Mouse (Mus musculus): ENCODE results near the gene Jaml. TPM values are rescaled to one million over a fixed set of nuclear protein-coding genes. Genes with fewer than 3 reads are reported as not detected.
"Not testable (repeated sequence)": the region's sequence is repeated elsewhere in the genome, so short reads cannot be mapped to it uniquely, and the experiment has no call there.

Gene Jaml
- total and polyA plus RNA-seq, 3 experiments = not detected

DNA sequence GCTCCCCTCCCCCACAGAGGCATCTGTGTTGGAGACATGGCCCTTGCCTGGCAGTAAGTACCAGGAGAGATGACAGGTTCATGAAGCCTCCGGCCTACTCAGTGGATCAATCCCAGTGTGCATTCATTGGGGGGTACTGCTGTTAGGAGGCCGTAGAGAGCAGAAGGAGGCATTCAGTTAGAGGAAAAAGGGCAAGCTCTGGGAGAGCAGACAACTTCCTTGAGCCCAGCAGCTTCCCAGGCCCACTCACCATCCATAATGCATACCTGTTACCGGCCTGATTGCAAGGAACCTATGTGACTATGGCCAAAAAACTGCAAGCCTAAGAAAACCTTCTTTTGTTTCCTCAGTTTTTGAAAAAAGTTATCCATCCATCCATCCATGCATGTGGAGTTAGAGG, 44.5 kb upstream of the Jaml start:
- Histone ChIP-seq H3K9ac (ENCODE audit: control insufficient read depth, low read depth, low read length, poor library complexity, severe bottlenecking) (no peak overlapping the region), H3K27ac (ENCODE audit: control insufficient read depth, low read depth, low read length) (no peak overlapping the region), H3K4me1 (ENCODE audit: control insufficient read depth in 1 of 2, insufficient read depth in 2 of 2, low read length in 2 of 2) (no peaks in the 10 kb centered on the region), H3K36me3 (ENCODE audit: control insufficient read depth in 1 of 2, insufficient read depth in 2 of 2, low read length in 2 of 2) (no peaks in the 10 kb centered on the region; a peak in 1 of 4 replicates), H3K4me3 (ENCODE audit: control insufficient read depth in 1 of 2, insufficient read depth in 1 of 2, low read depth in 2 of 2, low read length in 2 of 2) (no peak overlapping the region), H3K9me3 (replicated peaks; ENCODE audit: insufficient read depth, low read length) (no peaks in the 10 kb centered on the region), H3K27me3 (ENCODE audit: control insufficient read depth in 1 of 2, insufficient read depth in 2 of 2, low read length in 2 of 2) (peaks cover 3 to 33% of the 10 kb centered on the region in 2 experiments), H3K79me2 (ENCODE audit: control insufficient read depth, insufficient read depth, low read length, poor library complexity) (no peaks in the 10 kb centered on the region)
- DNase-seq (ENCODE audit: low read depth, low spot score) = no peak
- TF ChIP-seq E2F4 (IDR thresholded peaks at IDR 0.05; ENCODE audit: borderline replicate concordance, low read depth, low read length) (no peak), MAX (IDR thresholded peaks at IDR 0.05; ENCODE audit: low read length) (no peak), GATA1 (IDR thresholded peaks at IDR 0.05; ENCODE audit: low read depth, low read length) (no peak), ZNF384 (IDR thresholded peaks at IDR 0.05; ENCODE audit: low read depth, low read length) (no peak), ZC3H11A (IDR thresholded peaks at IDR 0.05; ENCODE audit: low read depth, low read length) (no peak), ZKSCAN1 (IDR thresholded peaks at IDR 0.05; ENCODE audit: low read depth, low read length) (no peak), MYB (IDR thresholded peaks at IDR 0.05; ENCODE audit: low read depth, low read length) (no peak), USF1 (IDR thresholded peaks at IDR 0.05; ENCODE audit: low read depth, low read length) (no peak), ZMIZ1 (IDR thresholded peaks at IDR 0.05; ENCODE audit: low read depth, low read length) (no peak), KAT2A (conservative IDR thresholded peaks at IDR 0.05; ENCODE audit: low read depth, low read length) (no peak), CTCF (IDR thresholded peaks at IDR 0.05 in 2 of 3, conservative IDR thresholded peaks at IDR 0.05 in 1 of 3; ENCODE audit: control insufficient read depth in 1 of 3, insufficient read depth in 1 of 3, low read depth in 2 of 3, low read length in 3 of 3, poor library complexity in 1 of 3, severe bottlenecking in 1 of 3) (no peak), MXI1 (IDR thresholded peaks at IDR 0.05; ENCODE audit: low read depth, low read length) (no peak), POLR2A (IDR thresholded peaks at IDR 0.05; ENCODE audit: control insufficient read depth in 1 of 2, insufficient read depth in 1 of 2, low read depth in 1 of 2, low read length in 2 of 2, poor library complexity in 1 of 2) (no peak), RAD21 (IDR thresholded peaks at IDR 0.05; ENCODE audit: low read depth, low read length) (no peak), TCF12 (IDR thresholded peaks at IDR 0.05; ENCODE audit: low read depth, low read length) (no peak), CHD1 (IDR thresholded peaks at IDR 0.05; ENCODE audit: low read depth, low read length) (no peak), CHD2 (IDR thresholded peaks at IDR 0.05; ENCODE audit: low read length) (no peak)

DNA sequence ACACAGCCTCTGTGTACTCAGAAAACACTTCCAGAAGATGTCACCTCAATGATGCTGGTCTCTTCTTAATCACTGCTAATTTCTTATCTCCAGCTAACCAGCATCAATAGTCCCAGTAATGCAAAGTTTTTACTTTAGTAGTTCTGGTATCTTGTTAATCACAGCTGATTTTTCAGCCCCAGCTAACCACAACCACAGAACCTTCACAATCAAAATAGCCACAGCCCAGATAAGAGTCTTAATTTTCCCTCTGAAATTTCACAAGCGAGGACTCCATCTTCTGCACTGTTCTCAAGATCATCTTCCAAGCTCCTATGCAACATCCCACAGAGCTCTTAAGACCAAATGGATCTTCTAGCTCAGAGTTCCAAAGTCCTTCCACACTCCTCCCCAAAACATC, 41.2 kb upstream of the Jaml start:
- H3K4me3 ChIP-seq (ENCODE audit: control insufficient read depth in 1 of 2, insufficient read depth in 1 of 2, low read depth in 2 of 2, low read length in 2 of 2); H3K27ac ChIP-seq (ENCODE audit: control insufficient read depth, low read depth, low read length); H3K79me2 ChIP-seq (ENCODE audit: control insufficient read depth, insufficient read depth, low read length, poor library complexity); H3K9me3 ChIP-seq (replicated peaks; ENCODE audit: insufficient read depth, low read length); H3K9ac ChIP-seq (ENCODE audit: control insufficient read depth, low read depth, low read length, poor library complexity, severe bottlenecking); DNase-seq (ENCODE audit: low read depth, low spot score): not testable (repeated sequence)
- Histone ChIP-seq H3K4me1 (ENCODE audit: control insufficient read depth in 1 of 2, insufficient read depth in 2 of 2, low read length in 2 of 2) (peaks cover 2 to 23% of the 10 kb centered on the region in 2 experiments), H3K36me3 (ENCODE audit: control insufficient read depth in 1 of 2, insufficient read depth in 2 of 2, low read length in 2 of 2) (peaks cover 0 to 17% of the 10 kb centered on the region in 2 experiments; a peak in 2 of 4 replicates), H3K27me3 (ENCODE audit: control insufficient read depth in 1 of 2, insufficient read depth in 2 of 2, low read length in 2 of 2) (peaks cover 7 to 17% of the 10 kb centered on the region in 2 experiments)
- TF ChIP-seq GATA1 (IDR thresholded peaks at IDR 0.05; ENCODE audit: low read depth, low read length) (peak; percentile 49), ETS1 (IDR thresholded peaks at IDR 0.05; ENCODE audit: low read depth, low read length) (peak; percentile 22; the same call in 1 of the 2 replicates), TCF12 (IDR thresholded peaks at IDR 0.05; ENCODE audit: low read depth, low read length) (peak; percentile 24; the same call in 1 of the 2 replicates), EP300 (IDR thresholded peaks at IDR 0.05; ENCODE audit: low read depth in 1 of 2, low read length in 2 of 2) (peak in 1 of 2 experiments; percentile 15; a peak in 1 of 4 replicates), RCOR1 (IDR thresholded peaks at IDR 0.05; ENCODE audit: low read depth, low read length) (peak; percentile 94)
